Mouse (Mus musculus) right cerebral cortex, postnatal 10 days (tissue): ENCODE results near the gene Rtl1.

Experiments used
- DNase-seq, 2 experiments: peaks; one replicate each; pipeline ENCODE4 v3.0.0; 2021; ENCODE audit warnings: low spot score in 2 of 2

The Rtl1 gene

DNA sequence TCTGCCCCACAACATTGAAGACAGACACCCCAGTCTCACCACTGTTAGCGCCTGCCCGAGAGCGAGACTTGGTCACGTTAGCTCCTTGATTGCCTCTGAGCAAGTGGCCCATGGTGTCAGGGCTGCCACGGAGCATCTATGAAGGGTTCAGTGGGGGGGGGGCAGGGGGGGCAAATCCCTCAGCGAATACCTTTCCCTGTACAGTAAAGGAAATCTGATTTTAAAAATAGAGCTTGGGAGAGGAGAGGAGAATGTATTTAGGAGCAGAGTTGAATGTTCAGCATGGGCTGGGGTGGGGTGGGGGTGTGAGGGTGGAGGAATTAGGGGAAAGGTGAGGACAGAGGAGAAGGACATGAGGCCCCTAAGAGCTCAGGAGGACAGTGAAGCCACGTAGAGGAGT, at the start of gene Rtl1:
Gene Rtl1 (minus strand): TSS at position 101 of the 400 bp plus-strand sequence.
- DNase-seq = no peak

DNA sequence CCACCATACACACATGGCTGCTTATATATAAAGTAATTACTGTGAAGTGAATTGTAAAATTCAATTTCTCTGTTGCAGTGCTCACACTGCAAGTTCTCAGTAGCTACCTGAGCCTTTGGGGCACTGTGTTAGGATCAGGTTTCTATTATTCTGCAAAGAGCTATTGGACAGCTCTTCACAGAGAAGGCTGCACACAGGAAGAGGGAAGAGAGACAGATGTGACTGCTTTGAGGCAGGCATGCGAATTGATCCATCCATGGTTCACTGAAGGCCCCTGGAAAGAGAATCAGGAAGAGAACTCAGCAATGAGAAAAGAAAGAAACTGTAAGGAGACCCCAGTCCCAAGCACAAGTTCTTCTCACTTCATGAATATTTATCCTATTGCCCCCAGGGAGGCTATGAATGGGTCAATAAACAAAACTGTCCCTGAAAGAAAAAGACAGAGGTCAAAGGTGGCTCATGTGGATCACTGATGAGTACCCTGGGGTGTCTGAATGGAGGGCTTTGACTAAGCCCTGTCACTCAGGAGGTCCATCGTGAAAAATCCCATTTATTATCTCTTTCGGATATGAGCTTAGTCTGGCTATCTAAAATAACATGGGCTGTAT, 40.5 kb upstream of the Rtl1 start:
- DNase-seq = no peak

DNA sequence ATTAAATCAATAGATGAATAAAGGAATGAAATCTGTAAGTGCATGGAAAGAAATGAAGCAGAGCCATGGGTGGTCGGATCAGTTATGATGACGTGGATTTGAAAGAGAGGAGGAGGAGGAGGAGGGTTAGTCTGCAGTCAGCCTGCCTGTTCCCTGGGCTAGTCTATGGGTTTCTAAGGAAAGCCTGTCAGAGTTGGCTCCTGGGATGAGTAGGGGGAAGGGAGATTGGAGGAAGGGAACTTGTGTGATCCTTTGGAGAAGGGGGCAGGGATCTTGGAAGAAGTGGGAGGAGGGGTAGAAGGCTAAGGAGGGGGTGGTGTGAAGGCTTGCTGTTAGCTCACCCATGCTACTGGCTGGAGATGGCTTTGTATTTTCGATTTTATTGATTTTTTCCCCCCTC, 31.9 kb upstream of the Rtl1 start:
- DNase-seq = no peak

DNA sequence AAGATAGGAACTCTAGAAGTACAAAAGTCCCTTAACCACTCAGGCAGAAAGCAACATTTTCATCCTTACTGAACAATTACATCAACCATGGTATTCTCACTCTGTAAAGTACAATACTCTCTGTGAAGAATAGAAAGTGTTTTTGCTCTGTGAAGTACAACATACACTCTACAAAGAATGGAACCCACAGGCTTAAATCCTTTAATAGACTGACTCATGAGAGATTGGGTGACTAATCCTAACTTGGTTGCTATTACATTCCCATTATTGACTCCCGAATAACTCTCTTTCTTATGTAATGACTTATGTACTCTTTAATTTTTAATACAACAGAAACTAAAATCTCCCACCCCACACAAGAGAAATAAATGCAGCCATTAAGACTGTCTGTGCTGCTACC, 28.8 kb upstream of the Rtl1 start:
- DNase-seq = no peak

DNA sequence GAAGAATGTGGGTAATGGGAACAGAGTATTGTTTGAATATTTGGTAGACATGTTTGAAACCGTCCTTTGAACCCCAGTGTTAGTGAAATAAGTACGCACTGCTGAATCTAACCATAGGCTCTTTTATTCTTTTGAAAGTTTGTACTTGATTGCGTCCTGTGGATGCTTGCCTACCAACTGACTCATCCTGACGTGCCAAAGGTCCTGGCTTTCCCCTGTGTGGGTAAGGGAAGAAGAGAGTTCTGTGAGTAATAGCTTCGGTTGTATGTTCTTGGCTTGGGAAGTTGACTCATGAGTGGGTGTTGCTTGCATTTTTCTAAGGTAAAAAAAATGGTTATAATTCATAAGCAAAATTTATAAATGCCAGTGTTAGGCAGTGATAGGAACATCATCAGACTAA, 26.8 kb upstream of the Rtl1 start:
- no peak for DNase-seq

DNA sequence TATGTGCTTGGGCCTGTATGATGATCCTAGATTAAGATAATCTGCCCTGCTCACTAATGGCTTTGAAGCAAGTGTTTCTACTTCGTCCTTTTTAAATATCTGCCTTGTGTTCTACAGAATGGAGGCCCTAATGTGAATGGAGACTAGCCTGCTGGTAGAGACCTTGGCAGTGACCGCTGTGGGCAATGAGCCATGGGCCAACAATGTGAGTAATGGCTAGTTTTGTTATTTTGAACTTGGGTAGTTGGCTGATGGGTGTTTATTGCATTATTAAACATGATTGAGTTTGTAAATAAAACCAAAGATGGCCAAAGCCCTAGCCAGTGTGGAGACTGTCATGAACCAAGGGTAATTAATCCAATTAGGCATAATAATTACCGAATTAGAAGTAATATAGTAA, 20.1 kb upstream of the Rtl1 start:
- peak in 1 of 2 experiments; percentile 42 for DNase-seq

DNA sequence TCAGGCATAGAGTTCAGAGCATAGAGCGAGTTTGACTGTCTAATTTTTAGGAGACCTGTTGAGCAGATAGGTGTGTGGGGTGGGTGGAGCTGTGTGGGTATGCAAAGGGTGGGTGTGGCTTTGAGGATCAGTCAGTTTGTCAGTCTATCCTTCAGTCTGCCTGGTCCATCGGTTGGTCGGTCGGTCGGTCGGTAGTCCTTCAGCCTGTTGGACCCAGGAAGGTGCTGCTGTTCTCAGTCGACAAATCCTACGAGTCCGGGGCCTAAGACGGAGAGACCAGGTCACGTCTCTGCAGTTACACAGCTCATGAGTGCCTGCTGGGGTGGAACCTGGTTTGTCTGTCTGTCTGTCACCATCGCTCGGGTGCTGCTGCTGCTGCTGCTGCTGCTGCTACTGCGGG, 17.9 kb upstream of the Rtl1 start:
- peak in 1 of 2 experiments; percentile 28 for DNase-seq

DNA sequence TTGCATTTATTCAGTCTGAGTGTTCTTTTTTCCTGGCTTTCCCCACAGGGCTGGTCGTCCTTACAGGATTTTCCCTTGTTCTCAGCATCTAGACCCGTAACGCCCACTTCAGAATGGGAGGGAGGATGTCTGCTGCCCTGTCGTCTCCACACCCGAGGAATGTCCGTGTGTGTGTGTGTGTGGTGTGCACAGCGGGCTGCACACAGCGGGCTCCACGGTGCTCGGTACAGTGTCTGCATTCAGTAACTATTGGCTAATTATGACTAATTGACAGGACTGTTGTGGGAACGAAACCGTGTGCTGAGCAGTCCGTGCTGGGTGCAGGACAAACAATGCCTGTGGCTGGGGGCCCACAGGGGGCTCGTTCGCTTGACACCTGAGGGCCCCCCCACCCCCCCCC, 17.0 kb upstream of the Rtl1 start:
- no peak for DNase-seq

DNA sequence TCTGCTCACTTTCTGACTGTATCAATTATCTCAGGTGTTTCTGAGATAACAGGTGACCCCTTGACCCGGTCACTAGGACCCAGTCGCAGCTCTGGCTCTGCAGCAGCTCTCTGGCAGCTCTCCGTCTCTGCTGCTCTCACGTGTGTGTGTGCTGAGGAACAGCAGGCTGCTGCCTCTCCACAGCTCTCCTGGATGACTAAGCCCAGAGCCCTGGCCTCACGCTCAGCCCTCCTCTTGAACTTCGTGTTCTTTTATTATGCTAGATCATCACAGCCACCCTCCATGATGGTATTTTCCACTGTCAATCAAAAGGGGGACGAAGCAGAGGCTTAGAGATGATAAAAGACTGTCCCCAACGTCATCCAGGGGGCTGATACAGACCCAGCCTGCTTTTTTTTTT, 15.2 kb upstream of the Rtl1 start:
- no peak for DNase-seq

DNA sequence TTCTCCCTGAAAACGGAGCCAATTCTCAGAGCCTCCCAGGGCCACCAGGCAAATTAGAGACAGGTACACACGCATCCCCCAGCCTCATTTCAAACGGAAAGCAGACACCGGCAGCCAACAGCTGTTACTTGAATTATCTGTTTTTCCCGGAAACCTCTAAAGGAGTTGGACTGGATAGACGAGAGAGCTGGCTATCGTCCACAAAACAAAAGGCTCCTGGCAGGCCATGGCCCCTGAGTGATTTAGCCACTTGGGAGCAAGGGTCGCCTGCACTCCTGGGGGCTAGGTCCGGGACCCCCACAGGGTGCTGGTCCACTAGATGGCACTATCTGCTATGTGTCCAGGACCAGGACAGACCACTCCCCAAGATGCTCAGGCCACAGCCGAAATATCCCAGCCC, 14.3 kb upstream of the Rtl1 start:
- no peak for DNase-seq

DNA sequence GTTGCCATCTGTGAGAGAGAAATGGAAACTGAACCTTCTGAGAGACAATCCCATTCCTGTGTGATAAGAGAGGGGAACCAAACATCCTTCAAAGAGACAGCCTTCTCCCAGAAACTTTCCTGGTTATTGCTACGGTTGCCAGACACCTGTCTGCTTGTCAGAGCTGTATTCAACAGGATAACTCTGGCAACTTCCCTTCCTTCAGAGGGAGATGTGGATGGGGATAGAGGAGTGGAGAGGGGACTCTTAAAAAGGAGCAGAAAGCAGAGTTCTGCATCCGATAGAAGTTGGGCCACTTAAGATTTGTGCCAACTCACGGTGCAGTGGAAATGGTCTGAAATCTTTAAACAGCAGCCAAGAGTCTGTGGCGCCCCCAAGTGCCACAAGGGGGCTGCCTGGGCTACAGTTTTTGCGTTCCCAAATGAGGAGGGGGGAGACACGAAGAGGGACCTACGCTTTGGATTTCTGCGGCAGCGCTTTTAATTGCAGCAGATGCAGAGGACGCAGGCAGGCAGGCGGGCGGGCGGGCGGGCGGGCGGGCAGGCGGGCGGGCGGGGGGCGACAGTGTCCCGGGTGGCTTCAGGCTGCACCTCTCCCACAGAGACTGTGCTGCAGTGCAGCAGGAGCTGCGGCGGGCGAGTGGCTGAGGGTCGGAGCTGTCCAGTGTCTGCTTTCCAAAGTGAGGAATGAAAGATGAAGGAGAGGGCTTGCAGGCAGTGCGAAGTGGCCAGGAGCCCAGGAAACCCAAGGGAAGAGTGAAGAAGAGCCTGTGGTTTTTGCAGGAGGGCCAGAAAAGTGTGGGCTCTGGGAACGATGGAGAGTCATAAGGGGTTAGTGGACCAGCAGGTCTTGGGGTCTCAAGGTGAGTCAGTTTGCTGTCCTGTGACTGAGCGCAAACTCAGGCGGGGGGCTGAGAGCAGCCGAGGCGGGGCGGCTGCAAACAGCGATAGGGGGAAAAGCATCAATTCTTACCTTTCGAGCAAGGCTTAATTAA, 12.6 kb upstream of the Rtl1 start:
- DNase-seq = peak in 1 of 2 experiments; percentile 29

DNA sequence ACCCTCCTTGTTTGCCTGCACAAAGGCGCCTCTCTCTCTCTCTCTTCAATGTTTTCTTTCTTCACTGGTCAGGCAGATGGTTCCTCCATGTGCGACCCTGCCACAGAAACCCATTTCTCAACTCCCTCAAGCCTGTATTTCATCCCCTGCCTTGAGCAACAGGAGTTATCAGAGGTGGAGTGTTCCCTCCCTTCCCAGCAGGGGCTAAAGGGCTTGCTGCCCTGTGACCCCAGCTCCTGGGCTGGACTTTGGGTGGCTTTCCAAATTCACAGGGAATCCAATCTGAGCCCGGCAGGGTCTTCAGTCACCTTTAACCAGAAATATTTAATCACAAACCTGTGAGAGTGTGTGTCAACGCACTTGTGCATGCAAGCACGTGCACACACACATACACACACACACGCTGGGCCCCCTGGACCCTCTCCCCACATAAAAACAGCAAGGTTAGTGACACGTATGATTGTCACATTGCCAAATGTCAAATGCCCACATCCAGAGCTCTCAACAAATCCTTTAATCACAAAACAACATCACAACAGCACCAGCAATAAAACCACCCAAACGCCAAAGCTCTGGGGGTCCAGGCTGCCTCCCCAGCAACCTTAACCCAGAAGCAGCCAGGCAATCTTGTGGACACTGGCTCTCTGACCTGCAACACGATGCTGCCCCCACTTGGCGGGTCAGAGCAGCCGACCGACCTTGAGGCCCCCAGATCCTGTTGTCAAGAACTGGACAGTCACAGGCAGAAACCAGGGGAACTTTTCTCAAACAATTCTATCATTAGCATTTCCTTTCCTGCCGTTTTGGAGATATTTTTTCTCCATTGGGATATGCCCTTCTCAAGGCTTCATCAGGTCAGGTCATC, 8.7 kb upstream of the Rtl1 start:
- DNase-seq = peak in 1 of 2 experiments; percentile 32

DNA sequence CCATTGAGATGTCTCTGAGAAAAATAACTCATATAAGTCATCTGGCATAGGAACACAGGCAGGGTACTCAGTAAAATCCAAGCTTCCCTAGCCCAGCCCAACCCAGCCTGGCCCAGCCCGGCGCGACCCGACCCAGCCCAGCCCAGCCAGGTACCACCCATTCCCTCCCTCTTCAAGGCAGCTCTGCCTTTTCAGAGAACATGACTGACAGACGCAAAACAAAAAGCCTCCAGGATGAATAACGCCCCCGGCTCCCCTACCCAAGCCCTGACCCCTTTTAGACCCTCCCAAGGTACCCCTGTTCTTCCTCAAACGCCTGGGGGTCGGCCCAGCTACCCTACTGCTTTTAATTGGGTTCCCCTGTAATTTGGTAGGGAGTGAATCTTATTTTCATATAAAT, 7.8 kb upstream of the Rtl1 start:
- DNase-seq = no peak

DNA sequence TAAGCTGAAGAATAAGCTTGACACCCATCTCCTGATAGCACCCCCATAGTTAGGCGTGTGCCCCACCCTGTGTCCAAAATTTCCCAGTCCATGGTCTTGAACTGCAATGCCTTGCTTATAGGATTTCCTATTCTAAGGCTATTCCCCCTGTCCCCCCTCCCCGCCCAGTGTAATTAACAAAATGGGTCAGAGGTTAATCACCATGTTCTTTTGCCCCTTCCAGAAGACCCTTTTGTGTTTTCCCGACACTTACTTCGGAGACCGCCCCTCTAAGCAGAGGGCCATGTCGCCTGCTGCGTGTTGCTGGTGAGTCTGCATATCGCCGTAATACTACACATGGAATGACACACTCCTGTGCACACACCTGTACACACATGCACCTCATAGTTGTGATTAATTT, 7.1 kb upstream of the Rtl1 start:
- DNase-seq = peak in 1 of 2 experiments; percentile 18

DNA sequence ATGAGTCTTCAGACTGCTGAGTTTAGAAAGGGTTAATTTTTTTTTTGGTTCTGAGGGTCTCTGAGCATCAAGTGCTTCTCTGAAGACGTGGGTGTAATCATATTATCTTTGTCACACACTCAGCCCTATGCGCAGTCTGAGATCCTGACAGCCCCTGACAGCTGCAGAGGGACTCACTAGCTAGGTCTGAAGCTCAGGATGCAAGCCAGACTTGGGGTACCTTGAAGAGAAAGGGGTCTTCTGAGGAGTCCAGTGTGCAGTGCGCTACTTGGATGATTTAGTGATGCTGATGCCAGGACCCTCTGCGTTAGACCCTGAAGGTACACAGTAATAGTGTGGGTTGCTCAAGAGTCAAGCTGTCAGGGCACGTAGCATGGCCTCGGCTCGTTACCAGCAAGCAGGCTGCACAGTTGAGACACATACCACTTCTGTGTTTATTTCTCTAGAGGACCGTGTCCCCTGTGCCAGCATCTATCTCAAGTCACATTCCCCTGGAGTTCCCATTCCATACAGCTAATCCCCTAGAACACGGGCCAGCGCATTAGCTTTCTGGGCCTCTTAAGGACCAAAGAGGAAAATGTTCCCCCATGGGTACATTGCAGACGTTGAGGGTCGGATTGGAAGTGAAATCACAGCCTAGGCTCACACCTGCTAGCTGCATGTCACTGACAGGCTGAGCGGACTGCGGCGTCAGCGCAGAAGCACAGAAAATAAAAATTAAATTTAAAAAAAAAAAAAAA, 5.0 kb upstream of the Rtl1 start:
- DNase-seq = peak in 1 of 2 experiments; percentile 20

DNA sequence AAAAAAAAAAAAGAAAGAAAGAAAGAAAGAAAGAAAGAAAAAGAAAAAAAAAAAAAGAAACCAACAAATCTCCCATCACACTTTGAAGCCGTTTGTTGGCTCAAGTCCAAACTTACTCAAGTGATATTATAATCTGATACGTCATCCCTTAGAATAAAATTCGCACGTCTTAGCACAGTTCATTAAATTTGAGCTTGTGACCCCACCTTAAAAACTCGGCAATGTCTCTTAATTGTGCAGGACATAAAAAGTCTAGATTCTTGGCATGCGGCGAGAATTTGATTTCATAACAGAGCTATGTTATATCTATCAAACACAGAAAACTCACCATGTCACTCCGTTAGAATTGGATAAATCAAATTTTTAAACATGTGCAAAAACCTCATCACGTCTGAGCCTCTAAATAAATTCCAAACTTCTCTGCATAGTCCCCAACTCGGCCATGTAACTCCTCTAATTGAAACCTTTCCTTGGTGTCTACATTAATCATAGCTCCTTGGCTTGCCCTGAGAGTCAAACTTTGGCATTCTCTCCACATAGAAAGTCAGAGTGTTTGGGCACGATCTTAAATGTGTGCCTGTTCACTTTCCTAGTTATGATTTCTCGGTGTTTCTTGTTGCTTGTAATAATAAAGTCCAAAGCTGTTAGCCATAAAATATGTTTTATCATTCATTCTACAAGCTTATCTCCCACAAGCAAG, 1.4 kb downstream of the Rtl1 start:
- DNase-seq = no peak

DNA sequence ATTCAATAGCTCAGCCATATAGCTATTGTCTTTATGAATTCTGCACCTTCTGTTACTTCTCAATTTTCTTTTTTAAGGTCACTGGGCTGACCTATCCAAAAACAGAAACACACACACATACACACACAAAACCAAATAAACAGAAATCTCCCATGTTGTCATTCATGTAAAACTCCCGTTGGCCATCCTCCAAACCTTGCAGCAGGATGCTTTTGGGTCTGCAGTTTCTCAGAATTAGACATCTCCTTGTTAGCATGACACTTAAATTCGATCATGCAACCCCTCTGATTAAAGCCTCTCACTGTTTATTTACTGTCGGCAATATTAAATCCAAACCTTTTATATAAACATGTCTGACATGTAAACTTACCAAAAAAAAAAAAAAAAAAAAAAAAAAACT, 3.4 kb downstream of the Rtl1 start:
- DNase-seq = no peak

DNA sequence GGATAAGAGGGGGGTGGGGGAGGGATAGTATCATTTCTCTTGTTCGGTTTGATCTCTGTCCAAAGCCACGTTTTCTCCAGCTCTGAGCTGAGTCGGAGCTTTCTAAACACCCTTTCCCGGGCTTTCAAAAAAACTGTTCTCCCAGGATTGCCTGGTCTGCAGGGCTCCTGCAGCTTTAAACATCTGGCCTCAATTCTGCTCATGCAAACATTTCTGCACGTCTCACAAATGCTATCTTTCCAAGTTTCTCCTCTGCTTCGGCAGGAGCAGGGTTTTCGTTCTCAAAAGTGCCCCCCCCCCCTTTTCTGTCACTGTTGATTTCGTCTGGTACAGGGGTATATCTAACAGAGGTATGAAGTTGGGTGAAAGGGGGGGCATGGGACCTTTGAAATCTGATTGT, 3.9 kb downstream of the Rtl1 start:
- no peak for DNase-seq

DNA sequence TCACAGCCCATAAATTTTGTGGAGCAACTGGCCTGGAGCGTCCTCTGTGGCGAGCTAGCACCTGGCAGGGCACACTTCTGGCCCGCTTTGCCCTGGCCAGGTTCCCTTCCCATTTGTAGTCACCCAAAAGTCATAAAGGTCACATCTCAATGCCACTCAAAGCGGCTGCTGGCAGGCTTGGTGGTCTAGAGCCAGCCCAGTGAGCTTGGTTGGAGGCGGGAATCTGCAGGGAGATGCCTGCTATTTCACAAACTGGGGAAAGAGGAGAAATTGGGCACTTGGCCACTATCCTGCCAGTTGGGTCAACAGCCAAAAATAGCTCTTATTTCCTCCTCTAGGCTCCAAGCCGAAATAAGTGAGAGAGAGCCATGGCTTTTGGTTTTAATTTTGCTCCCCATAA, 4.4 kb downstream of the Rtl1 start:
- DNase-seq = peak in 1 of 2 experiments; percentile 61

DNA sequence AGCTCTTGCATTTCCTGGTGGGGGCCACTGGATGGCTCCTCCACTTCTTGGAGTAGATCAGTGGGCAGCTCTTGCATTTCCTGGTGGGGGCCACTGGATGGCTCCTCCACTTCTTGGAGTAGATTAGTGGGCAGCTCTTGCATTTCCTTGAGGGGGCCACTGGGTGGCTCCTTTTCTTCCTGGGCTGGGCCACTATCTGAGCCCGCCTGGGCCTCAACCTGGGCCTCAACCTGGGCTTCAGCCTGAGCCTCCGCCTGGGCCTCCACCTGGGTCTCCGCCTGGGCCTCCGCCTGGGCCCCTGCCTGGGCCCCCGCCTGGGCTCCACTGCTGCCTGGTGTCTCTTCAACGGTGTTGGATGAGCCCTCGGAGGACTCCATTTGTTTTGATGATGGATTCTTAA, 5.2 kb downstream of the Rtl1 start:
- DNase-seq = no peak

DNA sequence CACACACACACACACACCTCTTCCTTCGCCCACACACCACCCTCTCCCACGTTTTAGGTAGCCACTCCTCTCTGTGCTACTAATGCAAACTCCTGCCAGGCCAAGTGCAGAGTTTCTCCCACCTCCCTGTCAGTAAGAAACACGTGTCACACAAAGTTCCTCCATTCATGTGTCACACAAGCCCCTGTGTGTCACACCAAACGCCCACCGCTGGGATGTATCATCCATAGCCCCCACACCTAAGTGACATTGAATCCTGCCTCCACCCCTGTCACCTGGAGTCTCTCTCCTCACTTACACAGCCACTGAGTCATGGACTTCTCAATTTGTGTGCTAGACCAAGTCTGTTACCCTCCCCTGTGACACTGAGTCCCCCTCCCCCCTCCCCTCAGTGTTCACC, 17.9 kb downstream of the Rtl1 start:
- no peak for DNase-seq
